Mouse (Mus musculus) liver, adult 2 months (tissue): ENCODE results near the gene Ptpn14. TPM values are rescaled to one million over a fixed set of nuclear protein-coding genes. Genes with fewer than 3 reads are reported as not detected.

Experiments used
- DNase-seq: peaks from one replicate; pipeline ENCODE4 v3.0.0-alpha.2; 2011; ENCODE audit warnings: low read depth, low spot score; ENCODE audit errors: extremely low read depth
- H3K27ac ChIP-seq: fragments of 200-500 bp; replicated peaks from 2 replicates; pipeline ENCODE4 v1.5.1; 2012; ENCODE audit warnings: low read depth, mild to moderate bottlenecking, control low read depth, inconsistent platforms, low read length; ENCODE audit not compliant: insufficient read depth
- H3K27me3 ChIP-seq: fragments of 200-500 bp; 2 replicates; pipeline ENCODE4 v1.6.1; 2012; ENCODE audit warnings: mild to moderate bottlenecking, moderate library complexity, low read length, inconsistent platforms; ENCODE audit not compliant: control insufficient read depth, insufficient read depth
- H3K36me3 ChIP-seq: fragments of 200-500 bp; 2 replicates; pipeline ENCODE4 v1.6.1; 2012; ENCODE audit warnings: low read length, inconsistent platforms; ENCODE audit not compliant: control insufficient read depth, insufficient read depth
- H3K4me1 ChIP-seq: fragments of 200-500 bp; 2 replicates; pipeline ENCODE4 v1.6.1; 2011; ENCODE audit warnings: low read length; ENCODE audit not compliant: control insufficient read depth, insufficient read depth
- H3K4me3 ChIP-seq: fragments of 200-500 bp; 2 replicates; pipeline ENCODE4 v1.5.1; 2011; ENCODE audit warnings: low read depth, mild to moderate bottlenecking, control low read depth, low read length, moderate library complexity; ENCODE audit not compliant: insufficient read depth
- H3K79me2 ChIP-seq: fragments of 200-500 bp; 2 replicates; pipeline ENCODE4 v1.6.1; 2012; ENCODE audit warnings: inconsistent platforms, mild to moderate bottlenecking, low read length, moderate library complexity; ENCODE audit not compliant: control insufficient read depth, insufficient read depth
- H3K9ac ChIP-seq: fragments of 200-500 bp; 2 replicates; pipeline ENCODE4 v1.6.1; 2012; ENCODE audit warnings: low read depth, mild to moderate bottlenecking, control low read depth, inconsistent platforms, low read length
- CTCF ChIP-seq: fragments of 200-500 bp; IDR thresholded peaks from 2 replicates; pipeline ENCODE4 v1.5.1; 2011; ENCODE audit warnings: low read depth, low read length, control low read depth
- POLR2A ChIP-seq: fragments of 200-500 bp; IDR thresholded peaks from 2 replicates; pipeline ENCODE4 v1.6.1; 2011; ENCODE audit warnings: low read length, control low read depth; ENCODE audit not compliant: insufficient read depth; ENCODE audit errors: extremely low read depth
- WGBS: fragments of 180-500 bp; shearing (Covaris S2); methylation state at CpG from one replicate; pipeline ENCODE4 v1.1.7; 2018; 5-methylcytosine and 5-hydroxymethylcytosine counted together
- polyA plus RNA-seq: library from polyadenylated mRNA; depleted of rRNA; stranded (reverse); fragments of >200 nt; gene quantifications from 2 replicates; pipeline ENCODE4 v1.2.3, GENCODE M21; 2012
- total RNA-seq: library from RNA; depleted of rRNA; stranded (reverse); fragments of >200 nt; gene quantifications from 2 replicates; pipeline ENCODE4 v1.2.3, GENCODE M21; 2014

The Ptpn14 gene
- total and polyA plus RNA-seq, 2 experiments: 0.55 to 0.74 TPM

DNA sequence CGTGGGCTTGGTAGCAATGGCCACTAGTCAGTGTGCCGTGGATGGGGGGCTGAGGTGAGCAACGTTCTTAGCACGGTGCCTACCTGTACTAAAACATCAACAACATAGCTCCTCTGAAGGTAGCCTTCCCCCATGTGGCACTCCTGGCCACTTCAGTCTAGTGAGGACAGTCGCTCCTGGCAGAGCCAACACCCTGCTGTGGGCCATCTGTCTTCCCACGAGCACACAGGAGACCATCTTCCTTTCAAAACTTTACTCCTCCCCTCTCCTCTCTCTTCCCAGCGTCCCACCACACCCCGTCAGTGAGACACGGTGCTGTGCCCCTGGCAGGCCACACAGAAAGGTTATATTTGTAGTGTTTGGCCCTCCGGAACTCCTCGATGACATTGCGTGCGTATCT lies 156.9 kb downstream of the Ptpn14 start:
- TF ChIP-seq CTCF: no peak
- no peak for TF ChIP-seq POLR2A
- no peak for DNase-seq
- Histone ChIP-seq H3K27ac (no peak overlapping the region), H3K4me3 (no peak overlapping the region), H3K9ac (no peak overlapping the region), H3K4me1 (no peaks in the 10 kb centered on the region), H3K27me3 (no peaks in the 10 kb centered on the region), H3K79me2 (no peaks in the 10 kb centered on the region), H3K36me3 (no peaks in the 10 kb centered on the region)
- 90% methylated on average over 13 of the region's 13 CpGs for WGBS

DNA sequence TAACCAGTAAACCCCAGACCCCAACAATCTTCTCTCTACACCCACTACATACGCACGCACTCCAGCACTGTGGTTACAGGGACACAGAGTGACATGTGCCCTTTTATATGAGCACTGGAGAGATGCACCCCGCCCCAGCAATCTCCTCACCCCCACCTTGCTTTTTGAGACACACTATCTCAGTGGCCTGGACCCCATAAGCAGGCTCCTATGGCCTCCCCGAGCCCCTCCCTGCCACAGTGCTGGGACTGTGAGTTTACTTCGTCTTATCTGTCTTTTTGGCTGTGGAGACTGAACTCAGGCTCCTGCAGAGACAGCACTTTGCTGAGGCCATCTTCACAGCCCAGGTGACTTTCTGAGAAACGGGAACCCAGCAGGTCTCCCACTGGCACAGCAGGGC lies 157.9 kb downstream of the Ptpn14 start:
- TF ChIP-seq CTCF (no peak), POLR2A (no peak)
- H3K27me3 ChIP-seq: no peaks in the 10 kb centered on the region
- H3K4me1 ChIP-seq: no peaks in the 10 kb centered on the region
- H3K27ac ChIP-seq: no peak overlapping the region
- no peak for DNase-seq
- H3K9ac ChIP-seq: no peak overlapping the region
- H3K4me3 ChIP-seq: no peak overlapping the region
- no peaks in the 10 kb centered on the region for H3K36me3 ChIP-seq
- H3K79me2 ChIP-seq: no peaks in the 10 kb centered on the region
- 95% methylated on average over 6 of the region's 6 CpGs for WGBS

DNA sequence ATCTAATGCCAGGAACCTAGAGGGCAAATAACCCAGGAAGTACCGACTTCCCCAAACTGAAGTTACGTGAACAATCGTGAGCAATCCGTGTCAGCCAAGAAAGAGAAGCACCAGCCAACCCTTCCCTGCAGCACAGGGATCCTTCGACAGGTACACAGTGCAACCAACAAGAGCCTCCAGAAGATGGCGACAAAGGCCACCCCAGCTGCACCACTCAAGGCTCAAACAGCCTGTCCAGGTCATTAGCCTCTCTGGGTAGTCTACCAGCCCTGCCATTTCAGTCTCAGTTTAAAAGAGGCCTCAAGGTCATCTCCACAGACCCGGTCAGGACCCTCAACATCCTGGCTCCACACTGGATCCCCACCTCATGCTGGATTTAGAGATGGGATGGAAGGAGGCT lies 159.4 kb downstream of the Ptpn14 start:
- Histone ChIP-seq H3K4me3 (no peak overlapping the region), H3K9ac (no peak overlapping the region), H3K4me1 (no peaks in the 10 kb centered on the region), H3K79me2 (no peaks in the 10 kb centered on the region), H3K27ac (no peak overlapping the region), H3K36me3 (no peaks in the 10 kb centered on the region), H3K27me3 (no peaks in the 10 kb centered on the region)
- WGBS: 23% methylated on average over 7 of the region's 7 CpGs
- TF ChIP-seq POLR2A: no peak
- peak; percentile 98 for TF ChIP-seq CTCF
- DNase-seq: peak; percentile 53

DNA sequence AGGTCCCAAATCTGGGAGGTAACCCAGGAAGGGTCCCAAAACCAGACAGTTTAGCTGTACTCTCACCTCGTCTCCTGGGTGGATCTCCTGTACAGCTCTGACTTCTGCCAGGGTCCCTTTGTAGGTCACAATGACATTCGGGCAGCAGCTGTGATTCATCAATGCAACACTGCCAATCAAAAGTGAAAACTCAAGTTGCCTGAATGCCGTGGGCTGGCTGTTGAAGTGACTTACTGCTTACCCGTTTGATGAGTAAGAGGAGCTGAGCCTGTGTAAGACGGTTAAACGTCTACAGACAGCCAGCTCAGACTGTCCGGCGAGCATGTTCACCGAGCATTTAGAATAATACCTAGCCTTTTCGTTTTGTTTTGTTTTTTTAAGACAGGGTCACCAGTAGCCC lies 160.7 kb downstream of the Ptpn14 start:
- Histone ChIP-seq H3K27ac (no peak overlapping the region), H3K79me2 (no peaks in the 10 kb centered on the region), H3K36me3 (no peaks in the 10 kb centered on the region), H3K27me3 (no peaks in the 10 kb centered on the region), H3K4me3 (no peak overlapping the region), H3K9ac (no peak overlapping the region), H3K4me1 (no peaks in the 10 kb centered on the region)
- no peak for DNase-seq
- 91% methylated on average over 10 of the region's 10 CpGs for WGBS
- no peak for TF ChIP-seq POLR2A
- TF ChIP-seq CTCF: no peak

DNA sequence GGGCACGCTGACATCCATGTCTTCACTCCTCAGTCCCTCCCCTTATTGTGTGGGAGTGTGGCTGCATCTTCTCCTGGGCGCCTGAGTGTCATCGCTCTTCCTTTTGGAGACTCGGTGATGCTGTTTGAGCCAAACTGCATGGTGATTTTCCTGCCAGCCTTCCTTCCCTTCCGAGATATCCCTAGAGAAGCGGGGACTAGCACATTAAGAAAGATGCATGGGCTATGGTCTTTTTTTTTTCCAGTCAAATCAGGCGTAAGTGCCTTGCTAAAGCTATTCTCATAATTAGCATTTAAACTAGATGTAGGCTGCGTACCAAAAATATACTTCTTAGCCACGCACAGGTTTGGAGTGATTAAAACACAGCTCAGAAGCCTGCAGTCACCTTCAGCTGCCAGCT lies 166.1 kb downstream of the Ptpn14 start:
- H3K27me3 ChIP-seq: no peaks in the 10 kb centered on the region
- no peaks in the 10 kb centered on the region for H3K4me1 ChIP-seq
- H3K4me3 ChIP-seq: no peak overlapping the region
- no peaks in the 10 kb centered on the region for H3K79me2 ChIP-seq
- 89% methylated on average over 9 of the region's 9 CpGs for WGBS
- peaks cover 2% of the 10 kb centered on the region; the same call in 1 of the 2 replicates for H3K36me3 ChIP-seq
- no peak for DNase-seq
- H3K9ac ChIP-seq: no peak overlapping the region
- H3K27ac ChIP-seq: no peak overlapping the region
- TF ChIP-seq CTCF (no peak), POLR2A (no peak)

DNA sequence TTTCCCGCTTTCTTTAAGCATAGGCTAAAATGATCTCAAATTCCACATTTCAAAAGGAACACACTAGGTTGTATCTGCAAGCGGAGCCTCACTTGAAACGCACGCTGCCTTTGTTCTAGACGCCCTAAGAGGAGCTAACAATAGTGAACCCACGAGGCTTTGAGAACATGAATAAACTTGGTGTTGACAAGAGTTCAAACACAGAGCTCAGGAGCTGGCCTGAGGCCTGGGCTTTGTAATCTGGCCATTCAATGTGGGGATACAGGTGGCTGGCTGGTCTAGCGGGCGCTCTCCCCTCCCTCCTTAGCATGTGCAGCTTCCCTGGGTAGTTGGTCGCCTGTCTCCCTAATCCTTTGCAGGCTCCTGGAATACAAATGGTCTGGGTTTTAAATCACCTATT lies 169.8 kb downstream of the Ptpn14 start:
- Histone ChIP-seq H3K9ac (no peak overlapping the region), H3K4me1 (no peaks in the 10 kb centered on the region), H3K4me3 (no peak overlapping the region), H3K79me2 (no peaks in the 10 kb centered on the region), H3K36me3 (peaks cover 2% of the 10 kb centered on the region; the same call in 1 of the 2 replicates), H3K27me3 (no peaks in the 10 kb centered on the region), H3K27ac (no peak overlapping the region)
- 95% methylated on average over 9 of the region's 9 CpGs for WGBS
- DNase-seq: no peak
- no peak for TF ChIP-seq POLR2A
- TF ChIP-seq CTCF: no peak
